Mouse (Mus musculus) lung, embryonic 14.5 days (tissue): Measurements from ENCODE around the gene Mef2b. TPM values are rescaled to one million over a fixed set of nuclear protein-coding genes. Genes with fewer than 3 reads are reported as not detected.

ENCODE experiments used
- ATAC-seq: fragments of 200-750 bp; cut with Nextera tagmentation; 2 replicates; pipeline ENCODE4 v1.8.0; 2017; ENCODE audit warnings: mild to moderate bottlenecking, moderate TSS enrichment, moderate library complexity; ENCODE audit not compliant: insufficient read depth
- DNase-seq: peaks from one replicate; pipeline ENCODE4 v3.0.0-alpha.2; 2015
- H3K27ac ChIP-seq: fragments of 300-500 bp; sonication (generic); 2 replicates; pipeline ENCODE4 v1.5.1; 2014; ENCODE audit warnings: low read depth, mild to moderate bottlenecking, moderate library complexity
- H3K27me3 ChIP-seq: fragments of 300-500 bp; sonication (generic); 2 replicates; pipeline ENCODE4 v1.6.1; 2014; ENCODE audit warnings: low read length, control low read depth; ENCODE audit not compliant: insufficient read depth
- H3K36me3 ChIP-seq: fragments of 300-500 bp; sonication (generic); 2 replicates; pipeline ENCODE4 v1.6.1; 2014; ENCODE audit warnings: control low read depth; ENCODE audit not compliant: insufficient read depth
- H3K4me1 ChIP-seq: fragments of 300-500 bp; sonication (generic); 2 replicates; pipeline ENCODE4 v1.6.1; 2014; ENCODE audit warnings: antibody characterized with exemption, control low read depth; ENCODE audit not compliant: insufficient read depth
- H3K4me2 ChIP-seq: fragments of 300-500 bp; sonication (generic); 2 replicates; pipeline ENCODE4 v1.6.1; 2014; ENCODE audit warnings: mild to moderate bottlenecking
- H3K4me3 ChIP-seq: fragments of 300-500 bp; sonication (generic); 2 replicates; pipeline ENCODE4 v1.5.1; 2014; ENCODE audit warnings: low read depth, low read length
- H3K9ac ChIP-seq: fragments of 300-500 bp; sonication (generic); 2 replicates; pipeline ENCODE4 v1.6.1; 2014
- H3K9me3 ChIP-seq: fragments of 300-500 bp; sonication (generic); 2 replicates; pipeline ENCODE4 v1.6.1; 2016; ENCODE audit warnings: low read depth, low read length, control low read depth
- CTCF ChIP-seq: IDR thresholded peaks from 2 replicates; pipeline ENCODE4 v1.5.1; 2016; ENCODE audit warnings: antibody characterized with exemption, low read depth
- WGBS: fragments of 180-500 bp; shearing (Covaris S2); extraction: QIAGEN DNeasy Blood & Tissue Kit; methylation state at CpG from one replicate; pipeline ENCODE4 v1.1.7; 2014; 5-methylcytosine and 5-hydroxymethylcytosine counted together
- polyA plus RNA-seq: library from polyadenylated mRNA; unstranded; fragments of >200 nt; fragmentation: Nextera tagmentation; extraction: Ambion mirVana; gene quantifications from 2 replicates; pipeline ENCODE4 v1.2.1, GENCODE M21; 2014

Mef2b gene
- 0.26 and 0.28 TPM in 2 replicates for polyA plus RNA-seq

DNA sequence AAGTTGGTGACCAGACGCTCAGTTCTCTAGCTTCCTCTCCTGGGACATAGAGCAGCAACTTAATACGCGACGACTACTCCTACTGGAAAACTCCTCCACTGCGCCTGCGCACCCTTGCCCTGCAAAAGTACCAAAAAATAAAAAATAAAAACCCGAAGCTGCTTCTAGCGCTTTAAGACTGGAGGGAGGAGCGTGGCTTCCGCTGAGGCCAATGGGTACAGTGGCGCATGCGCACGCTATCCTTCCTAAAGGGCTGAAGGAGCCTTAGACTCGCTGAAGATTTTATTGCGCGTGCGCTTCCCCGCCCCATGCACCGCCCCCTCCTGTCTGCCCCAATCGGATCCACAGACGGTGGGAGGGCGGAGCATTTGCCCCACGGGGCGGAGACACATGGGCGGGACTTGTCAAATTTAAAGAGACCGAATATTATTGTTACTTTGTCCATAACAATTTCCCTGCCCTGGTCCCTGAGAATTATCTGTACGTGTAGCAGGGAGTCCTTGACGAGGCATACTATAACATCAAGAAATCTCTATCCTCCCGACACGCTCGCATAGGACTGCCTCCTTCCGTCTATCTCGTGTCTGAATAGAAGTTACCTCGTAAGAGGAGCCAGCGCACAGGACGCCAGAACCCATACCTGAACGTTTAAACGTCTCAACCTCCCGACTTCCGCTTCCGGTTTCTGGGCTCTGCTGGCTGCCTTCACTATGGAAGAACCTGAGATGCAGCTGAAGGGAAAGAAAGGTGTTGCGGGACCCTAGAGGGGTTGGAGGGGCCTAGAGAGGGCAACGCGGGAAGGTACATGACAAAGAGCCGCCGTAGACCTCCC is at the start of gene Mef2b, which contains the start of the genes Rfxank and Borcs8:
Mef2b (plus strand) TSS at position 686 of the 832 bp plus-strand sequence.
Rfxank (minus strand) TSS at position 129 of the 832 bp plus-strand sequence.
Borcs8 (plus strand) TSS at position 474 of the 832 bp plus-strand sequence.
- peak; percentile 98 for ATAC-seq

DNA sequence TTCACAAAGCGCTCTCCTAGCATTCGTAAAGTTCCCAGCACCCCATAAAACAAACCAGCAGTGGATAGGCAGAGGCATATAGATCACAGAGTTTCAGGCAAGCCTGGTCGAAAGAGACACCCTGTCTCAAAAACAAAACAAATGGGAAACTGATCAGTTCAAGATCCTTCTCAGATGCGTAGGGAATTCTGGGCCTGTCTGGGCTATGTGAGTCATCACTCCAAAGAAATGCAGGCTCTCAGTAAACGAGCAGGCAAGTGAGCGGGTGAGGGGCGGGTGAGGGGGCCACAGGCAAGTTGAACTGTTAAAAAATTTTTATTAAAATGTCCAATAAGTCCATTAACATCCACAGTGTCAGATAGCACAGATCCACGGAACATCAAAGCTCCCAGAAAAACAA is 46.7 kb upstream of the Mef2b start:
- 51% methylated on average over 8 of the region's 8 CpGs for WGBS
- TF ChIP-seq CTCF = no peak
- H3K27me3 ChIP-seq = peaks cover 36% of the 10 kb centered on the region

More for the DNA sequence above, at the start of gene Mef2b, which contains the start of the genes Rfxank and Borcs8:
- TF ChIP-seq CTCF = no peak
- H3K4me2 ChIP-seq = peak within 1 kb of the TSS; percentile 84
- H3K9me3 ChIP-seq = no peaks in the 10 kb centered on the region
- H3K9ac ChIP-seq = peak within 1 kb of the TSS; percentile 71
- under 1% methylated on average over 46 of the region's 46 CpGs for WGBS
- DNase-seq = peak; percentile 100
- H3K27me3 ChIP-seq = no peaks in the 10 kb centered on the region
- peak within 1 kb of the TSS; percentile 59 for H3K27ac ChIP-seq
- H3K36me3 ChIP-seq = peaks cover 32% of the 10 kb centered on the region
- peaks cover 6% of the 10 kb centered on the region for H3K4me1 ChIP-seq
- peak within 1 kb of the TSS; percentile 77 for H3K4me3 ChIP-seq

DNA sequence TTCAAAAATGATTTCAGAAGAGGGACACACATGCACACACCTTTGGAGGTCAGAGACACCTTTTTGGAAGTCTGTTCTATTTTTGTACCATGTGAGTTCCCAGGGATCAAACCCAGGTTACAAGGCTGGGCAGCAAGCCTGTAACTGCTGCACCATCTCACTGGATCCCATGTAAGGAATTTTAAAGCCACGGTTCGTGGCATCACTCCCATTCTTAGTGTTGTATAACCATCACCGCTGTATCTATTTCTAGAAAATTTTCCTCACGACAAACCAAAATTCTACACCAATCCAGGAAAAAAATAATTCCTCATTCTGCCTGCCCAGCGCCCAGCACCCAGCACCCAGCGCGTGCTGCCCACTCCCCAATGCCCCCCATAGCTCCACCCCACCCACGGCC is 40.2 kb upstream of the Mef2b start:
- no peaks in the 10 kb centered on the region for H3K36me3 ChIP-seq
- DNase-seq = no peak
- no peaks in the 10 kb centered on the region for H3K27me3 ChIP-seq
- H3K4me3 ChIP-seq = no peak overlapping the region
- no peak overlapping the region for H3K4me2 ChIP-seq
- no peak overlapping the region for H3K27ac ChIP-seq
- TF ChIP-seq CTCF = no peak
- no peak overlapping the region for H3K9ac ChIP-seq
- WGBS = 67% methylated on average over 8 of the region's 8 CpGs
- H3K9me3 ChIP-seq = no peaks in the 10 kb centered on the region
- no peaks in the 10 kb centered on the region for H3K4me1 ChIP-seq
- ATAC-seq = no peak

More for the DNA sequence above, 46.7 kb upstream of the Mef2b start:
- Histone ChIP-seq H3K9ac (no peak overlapping the region), H3K36me3 (no peaks in the 10 kb centered on the region), H3K4me3 (no peak overlapping the region), H3K4me1 (no peaks in the 10 kb centered on the region), H3K9me3 (no peaks in the 10 kb centered on the region), H3K27ac (no peak overlapping the region), H3K4me2 (no peak overlapping the region)
- DNase-seq (no peak), ATAC-seq (no peak)

DNA sequence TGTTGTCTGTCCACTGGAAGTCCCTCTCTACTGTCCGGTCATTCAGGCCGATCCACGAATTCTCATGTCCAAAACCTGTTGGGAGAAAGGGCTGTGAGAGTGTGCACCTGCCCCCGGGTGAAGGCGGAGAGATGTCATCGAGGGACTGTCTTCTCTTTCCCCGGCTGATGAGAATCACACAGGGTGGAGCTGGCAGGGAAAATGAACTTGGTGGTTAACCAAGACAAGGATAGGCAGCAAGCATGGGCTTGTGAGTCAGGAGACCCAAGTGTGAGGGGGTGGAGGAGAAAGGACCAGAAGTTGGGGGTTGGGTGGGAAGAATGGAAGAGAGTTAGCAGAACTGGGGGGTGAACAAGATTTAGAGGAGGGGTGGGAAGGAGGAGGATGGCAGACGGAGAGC is 39.3 kb upstream of the Mef2b start:
- Histone ChIP-seq H3K4me3 (no peak overlapping the region), H3K27me3 (no peaks in the 10 kb centered on the region), H3K36me3 (no peaks in the 10 kb centered on the region), H3K4me2 (no peak overlapping the region), H3K27ac (no peak overlapping the region), H3K9ac (no peak overlapping the region), H3K9me3 (no peaks in the 10 kb centered on the region), H3K4me1 (no peaks in the 10 kb centered on the region)
- ATAC-seq (no peak), DNase-seq (no peak)
- WGBS = 78% methylated on average over 8 of the region's 8 CpGs
- TF ChIP-seq CTCF = no peak

DNA sequence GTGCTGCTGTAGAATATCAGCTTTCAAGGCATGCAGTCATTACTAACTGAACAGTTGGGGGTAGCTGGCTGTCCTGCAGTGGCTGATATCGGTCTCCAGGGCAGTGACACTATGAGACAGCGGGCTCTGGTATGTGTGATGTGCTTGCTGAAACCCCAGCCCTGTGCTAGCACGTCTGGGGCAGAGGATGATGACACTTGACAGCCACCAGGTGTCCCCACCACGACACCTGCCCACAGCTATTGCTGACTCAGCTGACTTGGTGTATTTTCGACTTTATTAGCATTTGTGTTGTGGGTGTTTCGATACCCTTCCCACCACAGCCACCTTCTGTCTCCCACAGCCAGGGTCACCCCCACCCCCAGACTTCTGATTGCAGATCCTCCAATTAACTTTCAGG is 35.0 kb upstream of the Mef2b start:
- Histone ChIP-seq H3K9me3 (no peaks in the 10 kb centered on the region), H3K9ac (no peak overlapping the region), H3K4me2 (no peak overlapping the region), H3K36me3 (no peaks in the 10 kb centered on the region), H3K27ac (no peak overlapping the region), H3K4me3 (no peak overlapping the region), H3K27me3 (no peaks in the 10 kb centered on the region), H3K4me1 (no peaks in the 10 kb centered on the region)
- ATAC-seq (no peak), DNase-seq (peak; percentile 29)
- 10% methylated on average over 6 of the region's 6 CpGs for WGBS
- TF ChIP-seq CTCF = peak; percentile 69

DNA sequence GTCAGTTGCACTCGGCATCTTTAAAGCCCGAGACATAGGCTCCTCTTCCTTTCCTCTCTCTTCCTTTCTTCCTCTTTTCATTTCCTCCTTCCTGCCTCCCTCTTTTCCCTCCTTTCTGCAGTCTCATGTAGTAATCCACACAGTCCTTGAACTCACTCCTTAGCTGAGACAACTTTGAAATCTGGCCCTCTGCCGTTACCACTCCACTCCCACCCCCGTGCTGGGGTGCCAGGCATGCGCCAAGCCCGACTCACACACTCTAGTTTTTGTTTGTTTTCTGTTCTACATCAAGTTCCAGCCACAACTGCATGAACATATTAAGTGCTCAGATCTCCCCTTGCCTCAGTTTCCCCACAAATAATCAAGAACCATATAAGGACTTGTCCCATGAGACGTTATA is 34.6 kb upstream of the Mef2b start:
- H3K9me3 ChIP-seq = no peaks in the 10 kb centered on the region
- no peak for ATAC-seq
- H3K27me3 ChIP-seq = peaks cover 2% of the 10 kb centered on the region; the same call in 1 of the 2 replicates
- no peak overlapping the region for H3K27ac ChIP-seq
- WGBS = 73% methylated on average over 7 of the region's 7 CpGs
- no peaks in the 10 kb centered on the region for H3K36me3 ChIP-seq
- H3K4me3 ChIP-seq = no peak overlapping the region
- no peaks in the 10 kb centered on the region for H3K4me1 ChIP-seq
- H3K4me2 ChIP-seq = no peak overlapping the region
- no peak for DNase-seq
- no peak for TF ChIP-seq CTCF
- H3K9ac ChIP-seq = no peak overlapping the region

DNA sequence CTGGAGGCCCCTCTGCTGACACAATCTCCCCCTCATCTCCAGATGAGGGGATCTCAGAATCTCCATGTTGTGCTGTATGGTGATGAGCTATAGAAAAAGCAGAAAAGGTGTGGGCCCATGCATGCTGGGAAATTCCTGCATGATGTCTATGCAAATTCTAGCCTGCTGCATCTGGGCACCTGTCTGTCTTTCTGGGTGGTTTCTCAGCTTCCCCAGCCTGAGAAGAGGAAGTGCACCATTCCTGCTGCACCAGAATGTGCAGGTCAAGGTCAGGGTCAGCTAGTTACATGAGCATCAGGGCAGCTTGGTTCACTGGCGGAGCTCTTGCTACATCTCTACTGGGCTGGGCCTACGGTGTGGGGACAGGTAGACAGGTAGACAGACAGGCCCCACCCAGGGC is 29.1 kb upstream of the Mef2b start:
- Histone ChIP-seq H3K36me3 (no peaks in the 10 kb centered on the region), H3K4me3 (no peak overlapping the region), H3K9ac (no peak overlapping the region), H3K27ac (no peak overlapping the region), H3K4me2 (no peak overlapping the region), H3K4me1 (no peaks in the 10 kb centered on the region), H3K9me3 (no peaks in the 10 kb centered on the region), H3K27me3 (peaks cover 47% of the 10 kb centered on the region)
- WGBS = 77% methylated on average over 2 of the region's 2 CpGs
- TF ChIP-seq CTCF = no peak
- no peak for DNase-seq
- ATAC-seq = no peak
